Mouse (Mus musculus): ENCODE measurements around the gene Il5. TPM values are rescaled to one million over a fixed set of nuclear protein-coding genes. Genes with fewer than 3 reads are reported as not detected.
"Not testable (repeated sequence)": the region's sequence is repeated elsewhere in the genome, so short reads cannot be mapped to it uniquely, and the experiment has no call there.

Il5 gene
- polyA plus RNA-seq, 1 experiment, result not detected

GRCm38 (mm10) chr11:53733824-53734223 lies 13.2 kb downstream of the Il5 start:
- H3K4me1 ChIP-seq (ENCODE audit: control insufficient read depth, insufficient read depth, insufficient read length, low read length), result no peaks in the 10 kb centered on the region
- H3K27ac ChIP-seq (replicated peaks; ENCODE audit: low read depth, low read length), result no peak overlapping the region
- H3K4me3 ChIP-seq (ENCODE audit: insufficient read depth, low read depth, low read length), result no peak overlapping the region

GRCm38 (mm10) chr11:53734431-53734830 lies 13.8 kb downstream of the Il5 start:
- Histone ChIP-seq H3K27ac (replicated peaks; ENCODE audit: low read depth, low read length) (no peak overlapping the region), H3K4me3 (ENCODE audit: insufficient read depth, low read depth, low read length) (no peak overlapping the region), H3K4me1 (ENCODE audit: control insufficient read depth, insufficient read depth, insufficient read length, low read length) (no peaks in the 10 kb centered on the region)

- H3K4me1 ChIP-seq (ENCODE audit: control insufficient read depth, insufficient read depth, insufficient read length, low read length), result no peaks in the 10 kb centered on the region
- no peak overlapping the region for H3K27ac ChIP-seq (replicated peaks; ENCODE audit: low read depth, low read length)
- no peak overlapping the region for H3K4me3 ChIP-seq (ENCODE audit: insufficient read depth, low read depth, low read length)
Observed at GRCm38 (mm10) chr11:53734970-53735681, 14.5 kb downstream of the Il5 start.

GRCm38 (mm10) chr11:53735682-53736245 lies 15.2 kb downstream of the Il5 start:
- H3K4me3 ChIP-seq (ENCODE audit: insufficient read depth, low read depth, low read length), result peak overlapping the region; percentile 19
- no peak overlapping the region for H3K27ac ChIP-seq (replicated peaks; ENCODE audit: low read depth, low read length)
- H3K4me1 ChIP-seq (ENCODE audit: control insufficient read depth, insufficient read depth, insufficient read length, low read length), result no peaks in the 10 kb centered on the region

GRCm38 (mm10) chr11:53736771-53737572 lies 16.4 kb downstream of the Il5 start:
- Histone ChIP-seq H3K4me3 (ENCODE audit: insufficient read depth, low read depth, low read length) (no peak overlapping the region), H3K27ac (replicated peaks; ENCODE audit: low read depth, low read length) (0 out of 2 replicates have a peak overlapping the region, but pooled peaks have one; percentile 5), H3K4me1 (ENCODE audit: control insufficient read depth, insufficient read depth, insufficient read length, low read length) (no peaks in the 10 kb centered on the region)

- Histone ChIP-seq H3K4me1 (ENCODE audit: control insufficient read depth, insufficient read depth, insufficient read length, low read length) (peaks cover 2% of the 10 kb centered on the region; the same call in 1 of the 2 replicates), H3K4me3 (ENCODE audit: insufficient read depth, low read depth, low read length) (no peak overlapping the region), H3K27ac (replicated peaks; ENCODE audit: low read depth, low read length) (0 out of 2 replicates have a peak overlapping the region, but pooled peaks have one; percentile 5)
Observed at GRCm38 (mm10) chr11:53737573-53737946, 17.0 kb downstream of the Il5 start.

GRCm38 (mm10) chr11:53742353-53742752 lies 21.8 kb downstream of the Il5 start:
- peaks cover 2% of the 10 kb centered on the region; the same call in 1 of the 2 replicates for H3K4me1 ChIP-seq (ENCODE audit: control insufficient read depth, insufficient read depth, insufficient read length, low read length)
- H3K27ac ChIP-seq (replicated peaks; ENCODE audit: low read depth, low read length), result 0 out of 2 replicates have a peak overlapping the region, but pooled peaks have one; percentile 53
- H3K4me3 ChIP-seq (ENCODE audit: insufficient read depth, low read depth, low read length), result no peak overlapping the region

- Histone ChIP-seq H3K4me1 (ENCODE audit: control insufficient read depth, insufficient read depth, insufficient read length, low read length) (peaks cover 2% of the 10 kb centered on the region; the same call in 1 of the 2 replicates), H3K27ac (replicated peaks; ENCODE audit: low read depth, low read length) (no peak overlapping the region), H3K4me3 (ENCODE audit: insufficient read depth, low read depth, low read length) (no peak overlapping the region)
Observed at GRCm38 (mm10) chr11:53745260-53745659, 24.7 kb downstream of the Il5 start.

GRCm38 (mm10) chr11:53747985-53748384 lies 27.4 kb downstream of the Il5 start:
- Histone ChIP-seq H3K4me1 (ENCODE audit: control insufficient read depth, insufficient read depth, insufficient read length, low read length) (no peaks in the 10 kb centered on the region), H3K4me3 (ENCODE audit: insufficient read depth, low read depth, low read length) (no peak overlapping the region), H3K27ac (replicated peaks; ENCODE audit: low read depth, low read length) (no peak overlapping the region)

- H3K27ac ChIP-seq (replicated peaks; ENCODE audit: low read depth, low read length), result no peak overlapping the region
- no peaks in the 10 kb centered on the region for H3K4me1 ChIP-seq (ENCODE audit: control insufficient read depth, insufficient read depth, insufficient read length, low read length)
- H3K4me3 ChIP-seq (ENCODE audit: insufficient read depth, low read depth, low read length), result no peak overlapping the region
Observed at GRCm38 (mm10) chr11:53748614-53749013, 28.0 kb downstream of the Il5 start.

- no peaks in the 10 kb centered on the region for H3K4me1 ChIP-seq (ENCODE audit: control insufficient read depth, insufficient read depth, insufficient read length, low read length)
- H3K4me3 ChIP-seq (ENCODE audit: insufficient read depth, low read depth, low read length), result no peak overlapping the region
- no peak overlapping the region for H3K27ac ChIP-seq (replicated peaks; ENCODE audit: low read depth, low read length)
Observed at GRCm38 (mm10) chr11:53749306-53749705, 28.7 kb downstream of the Il5 start.

GRCm38 (mm10) chr11:53749716-53750352 lies 29.2 kb downstream of the Il5 start:
- Histone ChIP-seq H3K4me1 (ENCODE audit: control insufficient read depth, insufficient read depth, insufficient read length, low read length) (no peaks in the 10 kb centered on the region), H3K4me3 (ENCODE audit: insufficient read depth, low read depth, low read length) (no peak overlapping the region)

GRCm38 (mm10) chr11:53755011-53755595 lies 34.5 kb downstream of the Il5 start:
- Histone ChIP-seq H3K4me1 (ENCODE audit: control insufficient read depth, insufficient read depth, insufficient read length, low read length) (peaks cover 15% of the 10 kb centered on the region), H3K27ac (replicated peaks; ENCODE audit: low read depth, low read length) (no peak overlapping the region), H3K4me3 (ENCODE audit: insufficient read depth, low read depth, low read length) (no peak overlapping the region)

More at GRCm38 (mm10) chr11:53749716-53750352, 29.2 kb downstream of the Il5 start:
- H3K27ac ChIP-seq (replicated peaks; ENCODE audit: low read depth, low read length), result no peak overlapping the region

GRCm38 (mm10) chr11:53757612-53758011 lies 37.0 kb downstream of the Il5 start:
- H3K4me1 ChIP-seq (ENCODE audit: control insufficient read depth, insufficient read depth, insufficient read length, low read length), result peaks cover 27% of the 10 kb centered on the region

GRCm38 (mm10) chr11:53758033-53758432 lies 37.4 kb downstream of the Il5 start:
- not testable (repeated sequence) for H3K27ac ChIP-seq (replicated peaks; ENCODE audit: low read depth, low read length); H3K4me3 ChIP-seq (ENCODE audit: insufficient read depth, low read depth, low read length)
- H3K4me1 ChIP-seq (ENCODE audit: control insufficient read depth, insufficient read depth, insufficient read length, low read length), result peaks cover 28% of the 10 kb centered on the region

More at GRCm38 (mm10) chr11:53757612-53758011, 37.0 kb downstream of the Il5 start:
- Histone ChIP-seq H3K27ac (replicated peaks; ENCODE audit: low read depth, low read length) (no peak overlapping the region), H3K4me3 (ENCODE audit: insufficient read depth, low read depth, low read length) (no peak overlapping the region)

All from brown adipose tissue, adult 24 weeks (tissue).